Mouse (Mus musculus) liver (tissue): ENCODE measurements around the gene Dnah1.

Experiments used
- DNase-seq: peaks from one replicate; pipeline ENCODE4 v3.0.0-alpha.2; 2020; ENCODE audit warnings: mixed read lengths

Gene Dnah1

GRCm38 (mm10) chr14:31316613-31317012, 7.1 kb downstream of the Dnah1 start:
- DNase-seq = no peak

- no peak for DNase-seq
Measured at GRCm38 (mm10) chr14:31313192-31313591, 10.5 kb downstream of the Dnah1 start.

GRCm38 (mm10) chr14:31285728-31286127, 38.0 kb downstream of the Dnah1 start:
- DNase-seq = no peak

- peak; percentile 79 for DNase-seq
Measured at GRCm38 (mm10) chr14:31272164-31272563, 51.5 kb downstream of the Dnah1 start.

- no peak for DNase-seq
Measured at GRCm38 (mm10) chr14:31271121-31271520, 52.6 kb downstream of the Dnah1 start.

- peak; percentile 70 for DNase-seq
Measured at GRCm38 (mm10) chr14:31269456-31270100, 54.1 kb downstream of the Dnah1 start.

- DNase-seq = no peak
Measured at GRCm38 (mm10) chr14:31268301-31269001, 55.2 kb downstream of the Dnah1 start.

- no peak for DNase-seq
Measured at GRCm38 (mm10) chr14:31267649-31268048, 56.0 kb downstream of the Dnah1 start.

GRCm38 (mm10) chr14:31260932-31261331, 62.8 kb downstream of the Dnah1 start:
- peak; percentile 72 for DNase-seq

- peak; percentile 79 for DNase-seq
Measured at GRCm38 (mm10) chr14:31260374-31260773, 63.3 kb downstream of the Dnah1 start.

- no peak for DNase-seq
Measured at GRCm38 (mm10) chr14:31258476-31259050, 65.1 kb downstream of the Dnah1 start.

- no peak for DNase-seq
Measured at GRCm38 (mm10) chr14:31252091-31252490, 71.6 kb downstream of the Dnah1 start.

- no peak for DNase-seq
Measured at GRCm38 (mm10) chr14:31251626-31252025, 72.1 kb downstream of the Dnah1 start.

- DNase-seq = peak; percentile 96
Measured at GRCm38 (mm10) chr14:31251084-31251604, 72.6 kb downstream of the Dnah1 start, which contains the start of the genes Phf7 and Bap1. TSS of gene Phf7 (minus strand) at chr14:31251317. TSS of gene Bap1 (plus strand) at chr14:31251450.

GRCm38 (mm10) chr14:31250222-31251083, 73.2 kb downstream of the Dnah1 start:
- DNase-seq = no peak

- DNase-seq = no peak
Measured at GRCm38 (mm10) chr14:31248396-31248795, 75.3 kb downstream of the Dnah1 start.

- no peak for DNase-seq
Measured at GRCm38 (mm10) chr14:31245946-31246345, 77.8 kb downstream of the Dnah1 start.

- DNase-seq = no peak
Measured at GRCm38 (mm10) chr14:31244777-31245176, 78.9 kb downstream of the Dnah1 start.

GRCm38 (mm10) chr14:31240528-31240927, 83.2 kb downstream of the Dnah1 start:
- DNase-seq = no peak

- no peak for DNase-seq
Measured at GRCm38 (mm10) chr14:31237101-31237882, 86.4 kb downstream of the Dnah1 start.

GRCm38 (mm10) chr14:31233996-31234591, 89.6 kb downstream of the Dnah1 start:
- DNase-seq = peak; percentile 76
